Mouse (Mus musculus) adrenal gland, postnatal 25 days (tissue): Measurements from ENCODE around the gene Kif2c. TPM values are rescaled to one million over a fixed set of nuclear protein-coding genes. Genes with fewer than 3 reads are reported as not detected.

Source experiments
- DNase-seq: peaks from one replicate; pipeline ENCODE4 v3.0.0; 2021; ENCODE audit warnings: mixed read lengths
- total RNA-seq: library from RNA; stranded (reverse); gene quantifications from 2 replicates; pipeline ENCODE4 v1.2.3, GENCODE M21; 2021

The Kif2c gene
- total RNA-seq, 1 experiment from 2014 or later = 2.8 TPM

- DNase-seq = peak; percentile 53
Measured at GRCm38 (mm10) chr4:117136034-117136433, 46.4 kb downstream of the Kif2c start.

- DNase-seq = no peak
Measured at GRCm38 (mm10) chr4:117134601-117134995, 47.8 kb downstream of the Kif2c start.

- peak; percentile 96 for DNase-seq
Measured at GRCm38 (mm10) chr4:117133817-117134600, 48.4 kb downstream of the Kif2c start, which contains the start of gene Plk3. Plk3 (minus strand) TSS chr4:117133963.

- DNase-seq = no peak
Measured at GRCm38 (mm10) chr4:117133366-117133796, 49.1 kb downstream of the Kif2c start.

- DNase-seq = no peak
Measured at GRCm38 (mm10) chr4:117132794-117133143, 49.7 kb downstream of the Kif2c start.

- DNase-seq = no peak
Measured at GRCm38 (mm10) chr4:117131890-117132793, 50.3 kb downstream of the Kif2c start.

- DNase-seq = no peak
Measured at GRCm38 (mm10) chr4:117131198-117131597, 51.2 kb downstream of the Kif2c start.

- no peak for DNase-seq
Measured at GRCm38 (mm10) chr4:117130790-117131189, 51.6 kb downstream of the Kif2c start.

- DNase-seq = no peak
Measured at GRCm38 (mm10) chr4:117127991-117128686, 54.3 kb downstream of the Kif2c start.

- no peak for DNase-seq
Measured at GRCm38 (mm10) chr4:117126675-117127290, 55.7 kb downstream of the Kif2c start, which contains the start of gene Tctex1d4. Tctex1d4 (plus strand) TSS chr4:117126794.

- DNase-seq = peak; percentile 54
Measured at GRCm38 (mm10) chr4:117125910-117126674, 56.3 kb downstream of the Kif2c start.

- DNase-seq = peak; percentile 51
Measured at GRCm38 (mm10) chr4:117125348-117125909, 57.0 kb downstream of the Kif2c start, which contains the start of gene Btbd19. Btbd19 (minus strand) TSS chr4:117125725.

GRCm38 (mm10) chr4:117124518-117125347 lies 57.7 kb downstream of the Kif2c start:
- DNase-seq = no peak

- DNase-seq = no peak
Measured at GRCm38 (mm10) chr4:117124218-117124517, 58.3 kb downstream of the Kif2c start.

GRCm38 (mm10) chr4:117123546-117124217 lies 58.8 kb downstream of the Kif2c start:
- DNase-seq = no peak

GRCm38 (mm10) chr4:117122209-117122608 lies 60.2 kb downstream of the Kif2c start:
- no peak for DNase-seq

- peak; percentile 88 for DNase-seq
Measured at GRCm38 (mm10) chr4:117120445-117121414, 61.7 kb downstream of the Kif2c start.

GRCm38 (mm10) chr4:117120052-117120444 lies 62.4 kb downstream of the Kif2c start:
- no peak for DNase-seq
